Comparison of ENCODE assay signal across 22 mouse cellular contexts in the genomic region with DNA sequence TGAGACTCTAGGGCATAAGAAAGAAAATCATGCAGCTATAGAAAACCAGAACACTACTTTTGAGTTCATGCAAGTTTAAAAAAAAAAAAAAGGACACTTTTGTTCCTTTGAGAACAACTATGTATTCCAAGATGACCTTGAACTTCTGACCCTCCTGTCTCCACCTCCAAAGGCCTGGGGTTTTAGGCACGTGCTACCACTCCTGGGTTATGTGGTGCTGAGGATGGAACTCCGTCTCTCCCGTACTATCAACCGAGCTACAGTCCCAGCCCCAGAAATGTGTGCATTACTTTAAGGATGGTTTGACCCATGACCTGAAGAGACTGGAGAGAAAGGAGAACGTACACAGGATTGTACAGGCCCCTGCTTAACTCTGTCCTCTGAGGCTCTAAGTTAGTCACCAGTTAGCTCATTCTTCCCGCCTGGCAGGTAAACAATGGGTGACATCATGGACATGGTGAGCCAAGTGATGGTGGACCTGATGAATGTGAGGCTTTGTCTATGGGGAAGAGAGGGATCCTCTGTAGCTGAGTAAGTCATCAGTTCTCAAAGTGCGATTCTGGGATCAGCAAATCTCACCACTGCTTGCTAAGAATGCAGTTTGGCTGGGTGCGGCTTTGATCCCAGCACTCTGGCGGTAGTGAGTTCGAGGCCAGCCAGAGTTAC. TPM values are rescaled to one million over a fixed set of nuclear protein-coding genes. Genes with fewer than 3 reads are reported as not detected.
DNase-seq lines count a peak whose midpoint lies in the region; TF ChIP-seq lines count a peak whose summit lies in the region.
"Had no signal": no experiment of that assay in that cellular context is flagged by ENCODE, and none has a peak within 500 bp of the region (broad histone marks: within the 10 kb centered on the region; RNA-seq: fewer than 3 reads in every experiment).

No protein-coding gene starts in this region.

- H3K27ac ChIP-seq in ES-Bruce4 (ENCODE audit: insufficient read depth, low read length) = peak overlapping the region; percentile 77
- H3K27ac ChIP-seq in ES-E14 (ENCODE audit: insufficient read depth, low read depth, low read length, poor library complexity, severe bottlenecking) = peak overlapping the region; percentile 75; the same call in 1 of the 2 replicates
- H3K27ac ChIP-seq: heart, embryonic 10.5 days; hindbrain, embryonic 12.5 days; kidney, postnatal 0 days; limb, embryonic 10.5 days; midbrain, embryonic 15.5 days had no signal

- TF ChIP-seq EP300 in ES-Bruce4 (IDR thresholded peaks at IDR 0.05; ENCODE audit: insufficient read depth, low read depth, low read length) = 0 out of 2 replicates have a peak, but pooled peaks have one; percentile 55

- no peak for TF ChIP-seq CTCF in ES-Bruce4 (IDR thresholded peaks at IDR 0.05; ENCODE audit: low read depth, low read length)

- no peaks in the 10 kb centered on the region for H3K27me3 ChIP-seq in ES-Bruce4 (ENCODE audit: control insufficient read depth, insufficient read depth, low read length, poor library complexity, severe bottlenecking)
- H3K27me3 ChIP-seq: hindbrain, embryonic 12.5 days; midbrain, embryonic 15.5 days had no signal

- H3K4me3 ChIP-seq in ES-Bruce4 (ENCODE audit: low read depth, low read length) = no peak overlapping the region
- no peak overlapping the region for H3K4me3 ChIP-seq in ES-E14 (ENCODE audit: insufficient read depth in 1 of 2, low read depth in 1 of 2, low read length in 2 of 2, poor library complexity in 1 of 2, severe bottlenecking in 1 of 2)
- H3K4me3 ChIP-seq: heart, embryonic 10.5 days; hindbrain, embryonic 12.5 days; limb, embryonic 10.5 days; megakaryocyte, embryonic 14.5 days; midbrain, embryonic 15.5 days had no signal

- H3K36me3 ChIP-seq in ES-Bruce4 (ENCODE audit: control insufficient read depth, insufficient read depth, low read length, poor library complexity, severe bottlenecking) (no peaks in the 10 kb centered on the region), ES-E14 (ENCODE audit: control insufficient read depth, insufficient read depth, low read length, poor library complexity, severe bottlenecking) (no peaks in the 10 kb centered on the region)
- H3K36me3 ChIP-seq: heart, embryonic 10.5 days; hindbrain, embryonic 12.5 days; limb, embryonic 10.5 days; midbrain, embryonic 15.5 days had no signal

- DNase-seq in layer of hippocampus, adult 8-10 months (ENCODE audit: low spot score in 2 of 2) = peak; percentile 52 to 62
- no peak for DNase-seq in layer of hippocampus, adult 9-10 months (ENCODE audit: low spot score)
- DNase-seq in ES-E14 (ENCODE audit: low read depth, low spot score) = no peak
- DNase-seq in fat pad, adult 2 months (ENCODE audit: extremely low read depth, low read depth, low spot score) = peak; percentile 34
- DNase-seq in urinary bladder, postnatal 4 days (ENCODE audit: low spot score in 2 of 2) = no peak
- no peak for DNase-seq in ovary, postnatal 14 days (ENCODE audit: low spot score)
- DNase-seq: adrenal gland, adult 8-10 months; cerebellum, postnatal 36 days; gastrocnemius, postnatal 36 days; heart, postnatal 10 days; kidney, adult 18-20 months; lung, adult 18-20 months; lung, postnatal 14 days; right cerebral cortex, postnatal 4 days; thymus, postnatal 36 days had no signal

- TF ChIP-seq POLR2A in ES-Bruce4 (IDR thresholded peaks at IDR 0.05; ENCODE audit: insufficient read depth, low read length) = no peak

- H3K4me1 ChIP-seq in ES-Bruce4 (ENCODE audit: control insufficient read depth, insufficient read depth, low read length) = peaks cover 5% of the 10 kb centered on the region
- H3K4me1 ChIP-seq in ES-E14 (ENCODE audit: control insufficient read depth in 2 of 2, insufficient read depth in 2 of 2, low read length in 2 of 2, poor library complexity in 1 of 2) = peaks cover 3 to 30% of the 10 kb centered on the region in 2 experiments; a peak in 2 of 4 replicates
- H3K4me1 ChIP-seq: hindbrain, embryonic 12.5 days; limb, embryonic 10.5 days; midbrain, embryonic 15.5 days had no signal

- in situ Hi-C loops in ES-E14 (cut with MboI; ENCODE audit: low sequenced_read_pairs in 2 of 2, unreplicated experiment in 2 of 2) = no loop called here

- H3K9me3 ChIP-seq in ES-Bruce4 (replicated peaks; ENCODE audit: control insufficient read depth, insufficient read depth, low read length, poor library complexity, severe bottlenecking) (no peaks in the 10 kb centered on the region), ES-E14 (ENCODE audit: control insufficient read depth, insufficient read depth, low read depth, low read length) (no peaks in the 10 kb centered on the region)
- H3K9me3 ChIP-seq: heart, embryonic 10.5 days; hindbrain, embryonic 12.5 days; limb, embryonic 10.5 days; megakaryocyte, embryonic 14.5 days; midbrain, embryonic 15.5 days had no signal

- no peak overlapping the region for H3K9ac ChIP-seq in ES-Bruce4 (ENCODE audit: low read depth, poor library complexity, severe bottlenecking)
- H3K9ac ChIP-seq in ES-E14 (ENCODE audit: insufficient read depth, low read depth, low read length, poor library complexity, severe bottlenecking) = peak overlapping the region; percentile 25; the same call in 1 of the 2 replicates
- H3K9ac ChIP-seq: hindbrain, embryonic 12.5 days; midbrain, embryonic 15.5 days had no signal

TF ChIP-seq in ES-E14, 5 proteins besides CTCF, POLR2A, EP300 and RAD21:
- TF ChIP-seq MAFK (IDR thresholded peaks at IDR 0.05; ENCODE audit: insufficient read depth, low read depth, low read length) = no peak
- no peak for TF ChIP-seq CHD2 (IDR thresholded peaks at IDR 0.05; ENCODE audit: low read depth, low read length)
- TF ChIP-seq ZNF384 (IDR thresholded peaks at IDR 0.05; ENCODE audit: low read depth, low read length) = no peak
- TF ChIP-seq ZC3H11A (IDR thresholded peaks at IDR 0.05; ENCODE audit: borderline replicate concordance, low read depth, low read length) = no peak
- TF ChIP-seq HCFC1 (IDR thresholded peaks at IDR 0.05; ENCODE audit: borderline replicate concordance, insufficient read depth, low read length) = no peak

RNA-seq across cellular contexts. Expression of gene Mettl16, which starts 6.5 kb away (rescaled TPM):
- 10 to 100 TPM; 23.4 to 33.0 (median 30.0) TPM for total RNA-seq in layer of hippocampus, adult 8-10 months (2022)
- 65.4 and 66.2 TPM in 2 replicates for polyA plus RNA-seq in ES-Bruce4 (2011; ENCODE audit: insufficient read depth, insufficient read length, low read depth, missing spikeins)
- total RNA-seq in ES-E14 (2012; rRNA removed) = 52.5 and 72.7 TPM in 2 replicates

RNA-seq across cellular contexts. Expression of gene Pafah1b1, which starts 39.6 kb away (rescaled TPM):
- total RNA-seq in layer of hippocampus, adult 8-10 months (2022) = 100 to 1,000 TPM; 310 to 407 (median 358) TPM
- 120 and 137 TPM in 2 replicates for polyA plus RNA-seq in ES-Bruce4 (2011; ENCODE audit: insufficient read depth, insufficient read length, low read depth, missing spikeins)
- total RNA-seq in ES-E14 (2012; rRNA removed) = 41.8 and 64.6 TPM in 2 replicates

Comparison
In these comparisons a context has a peak if more than half of its experiments do, and no peak if none do; other contexts are left out.
1. DNase-seq: peak in layer of hippocampus, adult 8-10 months (2 of 2) and fat pad, adult 2 months (single experiment); none in layer of hippocampus, adult 9-10 months (single experiment), ES-E14 (single experiment), urinary bladder, postnatal 4 days (0 of 2) and ovary, postnatal 14 days (single experiment).